Mouse (Mus musculus) heart, adult 18-20 months (tissue): Measurements from ENCODE around the gene Itgb3. TPM values are rescaled to one million over a fixed set of nuclear protein-coding genes. Genes with fewer than 3 reads are reported as not detected.

Experiments
- DNase-seq, 2 experiments: peaks; one replicate each; pipeline ENCODE4 v3.0.0; 2021 to 2022; ENCODE audit warnings: mixed read lengths in 1 of 2
- total RNA-seq, 2 experiments: library from RNA; stranded (reverse); gene quantifications; 2 replicates each; pipeline ENCODE4 v1.2.3; 2021

The Itgb3 gene
- total RNA-seq, 2 experiments from 2014 or later = 3.6 to 4.5 TPM

- no peak for DNase-seq
These were observed 25.0 kb upstream of the Itgb3 start for GRCm38 (mm10) chr11:104582630-104583364.

- no peak for DNase-seq
These were observed 22.3 kb upstream of the Itgb3 start for GRCm38 (mm10) chr11:104585495-104585894.

- DNase-seq = no peak
These were observed 19.9 kb upstream of the Itgb3 start for GRCm38 (mm10) chr11:104587904-104588303.

- no peak for DNase-seq
These were observed 19.3 kb upstream of the Itgb3 start for GRCm38 (mm10) chr11:104588513-104588912.

GRCm38 (mm10) chr11:104589570-104589969 lies 18.2 kb upstream of the Itgb3 start:
- no peak for DNase-seq

- DNase-seq = peak; percentile 81 to 87
These were observed 17.7 kb upstream of the Itgb3 start for GRCm38 (mm10) chr11:104590148-104590547.

- DNase-seq = no peak
These were observed 15.5 kb upstream of the Itgb3 start for GRCm38 (mm10) chr11:104592066-104592835.

- DNase-seq = peak in 1 of 2 experiments; percentile 35
These were observed 11.4 kb upstream of the Itgb3 start for GRCm38 (mm10) chr11:104596365-104596764.

GRCm38 (mm10) chr11:104599265-104599945 lies 8.4 kb upstream of the Itgb3 start:
- peak; percentile 43 to 50 for DNase-seq

GRCm38 (mm10) chr11:104600675-104601074 lies 7.1 kb upstream of the Itgb3 start:
- no peak for DNase-seq

GRCm38 (mm10) chr11:104604192-104604591 lies 3.6 kb upstream of the Itgb3 start:
- no peak for DNase-seq

GRCm38 (mm10) chr11:104608249-104608920 lies 585 bp downstream of the Itgb3 start:
- DNase-seq = no peak

GRCm38 (mm10) chr11:104609033-104609684 lies 1.4 kb downstream of the Itgb3 start:
- no peak for DNase-seq

GRCm38 (mm10) chr11:104609733-104610132 lies 1.9 kb downstream of the Itgb3 start:
- no peak for DNase-seq

- DNase-seq = peak in 1 of 2 experiments; percentile 25
These were observed 3.9 kb downstream of the Itgb3 start for GRCm38 (mm10) chr11:104611579-104612151.

GRCm38 (mm10) chr11:104613551-104613950 lies 5.8 kb downstream of the Itgb3 start:
- DNase-seq = no peak

- no peak for DNase-seq
These were observed 6.3 kb downstream of the Itgb3 start for GRCm38 (mm10) chr11:104614130-104614529.

- no peak for DNase-seq
These were observed 8.4 kb downstream of the Itgb3 start for GRCm38 (mm10) chr11:104616182-104616581.

- DNase-seq = peak; percentile 41 to 73
These were observed 10.9 kb downstream of the Itgb3 start for GRCm38 (mm10) chr11:104618638-104619076.

GRCm38 (mm10) chr11:104619084-104620022 lies 11.6 kb downstream of the Itgb3 start:
- DNase-seq = no peak
